Mouse (Mus musculus) heart, postnatal 0 days (tissue): ENCODE results near the gene Zc3hav1.

Experiments used
- CTCF ChIP-seq: IDR thresholded peaks from 2 replicates; pipeline ENCODE4 v1.5.1; 2016; ENCODE audit warnings: antibody characterized with exemption, control low read depth, low read depth
- EP300 ChIP-seq: IDR thresholded peaks from 2 replicates; pipeline ENCODE4 v1.6.1; 2016; ENCODE audit warnings: antibody characterized with exemption, low read depth

GRCm38 (mm10) chr6:38261877-38262276 lies 92.5 kb downstream of the Zc3hav1 start:
- TF ChIP-seq CTCF (no peak), EP300 (no peak)
